ENCODE assay signal across 24 mouse cellular contexts in genomic region chr13:104123662-104124381, GRCm38 (mm10). TPM values are rescaled to one million over a fixed set of nuclear protein-coding genes. Genes with fewer than 3 reads are reported as not detected.
DNase-seq lines count a peak whose midpoint lies in the region; ATAC-seq and TF ChIP-seq lines count a peak whose summit lies in the region.
"Had no signal": no experiment of that assay in that cellular context is flagged by ENCODE, and none has a peak within 500 bp of the region (broad histone marks: within the 10 kb centered on the region; RNA-seq: fewer than 3 reads in every experiment).

No protein-coding gene starts in this region.

- H3K36me3 ChIP-seq in kidney, postnatal 0 days (ENCODE audit: insufficient read depth, low read length) = 0 out of 2 replicates have a peak, but pooled peaks cover 5% of the 10 kb centered on the region
- H3K36me3 ChIP-seq in intestine, embryonic 16.5 days (ENCODE audit: control insufficient read depth, insufficient read depth, low read length) = no peaks in the 10 kb centered on the region

- no peak for DNase-seq in kidney, postnatal 0 days (ENCODE audit: low spot score)
- no peak for DNase-seq in kidney, adult 11 months
- DNase-seq in adrenal gland, postnatal 4 days (ENCODE audit: low spot score in 2 of 2) = no peak
- DNase-seq in spleen, postnatal 36 days (ENCODE audit: low spot score in 2 of 2) = no peak
- DNase-seq: adrenal gland, adult 2 months; adrenal gland, postnatal 14 days; cerebellum, adult 11-12 months; cerebellum, adult 9-10 months; cerebellum, postnatal 14 days; forebrain, postnatal 0 days; gastrocnemius, adult 2 months; gastrocnemius, postnatal 14 days; heart, adult 11 months had no signal

- H3K4me3 ChIP-seq in kidney, postnatal 0 days (replicated peaks; ENCODE audit: low read depth, low read length) = no peak overlapping the region
- no peak overlapping the region for H3K4me3 ChIP-seq in intestine, embryonic 16.5 days (ENCODE audit: low read length)
- H3K4me3 ChIP-seq: embryonic facial prominence, embryonic 12.5 days; embryonic facial prominence, embryonic 15.5 days; gastrocnemius, adult 2 months; hindbrain, embryonic 12.5 days; hindbrain, embryonic 15.5 days had no signal

- no peak overlapping the region for H3K9ac ChIP-seq in kidney, postnatal 0 days (ENCODE audit: low read depth, low read length)
- no peak overlapping the region for H3K9ac ChIP-seq in intestine, embryonic 16.5 days (ENCODE audit: low read depth, low read length)
- H3K9ac ChIP-seq: embryonic facial prominence, embryonic 12.5 days; embryonic facial prominence, embryonic 15.5 days; forebrain, postnatal 0 days; hindbrain, embryonic 12.5 days; hindbrain, embryonic 15.5 days had no signal

- no peak for TF ChIP-seq CTCF in kidney, postnatal 0 days (IDR thresholded peaks at IDR 0.05; ENCODE audit: low read depth)

- ATAC-seq in kidney, postnatal 0 days (replicated peaks; ENCODE audit: low FRiP score, low read depth) = 0 out of 2 replicates have a peak, but pooled peaks have one; percentile 22
- ATAC-seq in intestine, embryonic 16.5 days = peak; percentile 85
- ATAC-seq in megakaryocyte, adult 5-6 weeks (ENCODE audit: poor library complexity, severe bottlenecking) = 0 out of 2 replicates have a peak, but pooled peaks have one; percentile 21
- ATAC-seq: CD4-positive, CD25-positive, alpha-beta regulatory T cell, adult 4 months; forebrain, embryonic 14.5 days; forebrain, postnatal 0 days had no signal

- 68% methylated on average over 20 of the region's 20 CpGs for WGBS in kidney, postnatal 0 days
- WGBS in intestine, embryonic 16.5 days = 83% methylated on average over 20 of the region's 20 CpGs

- no peaks in the 10 kb centered on the region for H3K9me3 ChIP-seq in kidney, postnatal 0 days (replicated peaks; ENCODE audit: low read length)
- no peaks in the 10 kb centered on the region for H3K9me3 ChIP-seq in intestine, embryonic 16.5 days (ENCODE audit: control insufficient read depth, low read length)
- H3K9me3 ChIP-seq: embryonic facial prominence, embryonic 12.5 days; embryonic facial prominence, embryonic 15.5 days; hindbrain, embryonic 12.5 days; hindbrain, embryonic 15.5 days had no signal

- H3K4me1 ChIP-seq in kidney, postnatal 0 days (replicated peaks; ENCODE audit: insufficient read depth, low read length) = no peaks in the 10 kb centered on the region
- peaks cover 2% of the 10 kb centered on the region; the same call in 1 of the 2 replicates for H3K4me1 ChIP-seq in intestine, embryonic 16.5 days (ENCODE audit: control insufficient read depth, insufficient read depth, low read length)
- H3K4me1 ChIP-seq: embryonic facial prominence, embryonic 12.5 days; embryonic facial prominence, embryonic 15.5 days; hindbrain, embryonic 12.5 days; hindbrain, embryonic 15.5 days had no signal

- H3K27ac ChIP-seq in kidney, postnatal 0 days = no peak overlapping the region
- no peak overlapping the region for H3K27ac ChIP-seq in intestine, embryonic 16.5 days (ENCODE audit: low read length)
- H3K27ac ChIP-seq: embryonic facial prominence, embryonic 12.5 days; embryonic facial prominence, embryonic 15.5 days; gastrocnemius, adult 2 months; hindbrain, embryonic 12.5 days; hindbrain, embryonic 15.5 days had no signal

- H3K27me3 ChIP-seq in kidney, postnatal 0 days (ENCODE audit: insufficient read depth, low read length) = no peaks in the 10 kb centered on the region
- no peaks in the 10 kb centered on the region for H3K27me3 ChIP-seq in intestine, embryonic 16.5 days (replicated peaks; ENCODE audit: control insufficient read depth, insufficient read depth, low read length)
- H3K27me3 ChIP-seq: embryonic facial prominence, embryonic 12.5 days; embryonic facial prominence, embryonic 15.5 days; hindbrain, embryonic 12.5 days; hindbrain, embryonic 15.5 days had no signal

- no peak overlapping the region for H3K4me2 ChIP-seq in kidney, postnatal 0 days (ENCODE audit: low read length)
- no peak overlapping the region; the same call in 1 of the 2 replicates for H3K4me2 ChIP-seq in intestine, embryonic 16.5 days (ENCODE audit: low read depth, low read length)
- H3K4me2 ChIP-seq: embryonic facial prominence, embryonic 12.5 days; embryonic facial prominence, embryonic 15.5 days; heart, embryonic 11.5 days; hindbrain, embryonic 12.5 days; hindbrain, embryonic 15.5 days had no signal

RNA-seq across cellular contexts. Expression of gene Sgtb, which starts 14.3 kb away (rescaled TPM):
- 5.6 and 5.9 TPM in 2 replicates for polyA plus RNA-seq in kidney, postnatal 0 days (2015; fragmentation: Nextera tagmentation; extraction: Ambion mirVana)
- 3.0 and 3.3 TPM in 2 replicates for polyA plus RNA-seq in intestine, embryonic 16.5 days (2015; fragmentation: Nextera tagmentation; extraction: Ambion mirVana)
- total RNA-seq in megakaryocyte, adult 5-6 weeks (2015) = 0.11 and 0.14 TPM in 2 replicates
- total RNA-seq in megakaryocyte, adult 5-6 weeks (2017) = 0.40 and 0.65 TPM in 2 replicates
- total RNA-seq in adrenal gland, postnatal 4 days (2021) = 1 to 10 TPM; 5.7 to 6.4 TPM
- total RNA-seq: hematopoietic stem cell, adult 5-6 weeks; MEL had no signal

RNA-seq across cellular contexts. Expression of gene Nln, which starts 14.4 kb away (rescaled TPM):
- 13.5 and 15.2 TPM in 2 replicates for polyA plus RNA-seq in kidney, postnatal 0 days (2015; fragmentation: Nextera tagmentation; extraction: Ambion mirVana)
- polyA plus RNA-seq in intestine, embryonic 16.5 days (2015; fragmentation: Nextera tagmentation; extraction: Ambion mirVana) = 18.7 and 19.9 TPM in 2 replicates
- total RNA-seq in megakaryocyte, adult 5-6 weeks (2015) = 26.6 and 31.6 TPM in 2 replicates
- 27.7 and 37.3 TPM in 2 replicates for total RNA-seq in megakaryocyte, adult 5-6 weeks (2017)
- 10 to 100 TPM; 25.2 to 27.5 TPM for total RNA-seq in adrenal gland, postnatal 4 days (2021)

RNA-seq across cellular contexts. Expression of gene Trappc13, which starts 54.4 kb away (rescaled TPM):
- 43.5 and 48.1 TPM in 2 replicates for polyA plus RNA-seq in kidney, postnatal 0 days (2015; fragmentation: Nextera tagmentation; extraction: Ambion mirVana)
- 50.4 and 54.5 TPM in 2 replicates for polyA plus RNA-seq in intestine, embryonic 16.5 days (2015; fragmentation: Nextera tagmentation; extraction: Ambion mirVana)
- 42.4 and 43.5 TPM in 2 replicates for total RNA-seq in megakaryocyte, adult 5-6 weeks (2015)
- 42.6 and 50.2 TPM in 2 replicates for total RNA-seq in megakaryocyte, adult 5-6 weeks (2017)
- total RNA-seq in adrenal gland, postnatal 4 days (2021) = 10 to 100 TPM; 48.1 to 49.4 TPM

RNA-seq across cellular contexts. Expression of gene Trim23, which starts 54.8 kb away (rescaled TPM):
- polyA plus RNA-seq in kidney, postnatal 0 days (2015; fragmentation: Nextera tagmentation; extraction: Ambion mirVana) = 16.6 and 18.1 TPM in 2 replicates
- polyA plus RNA-seq in intestine, embryonic 16.5 days (2015; fragmentation: Nextera tagmentation; extraction: Ambion mirVana) = 9.0 and 9.3 TPM in 2 replicates
- 7.4 and 9.8 TPM in 2 replicates for total RNA-seq in megakaryocyte, adult 5-6 weeks (2015)
- 13.4 and 15.2 TPM in 2 replicates for total RNA-seq in megakaryocyte, adult 5-6 weeks (2017)
- 10 to 100 TPM; 25.4 to 28.6 TPM for total RNA-seq in adrenal gland, postnatal 4 days (2021)

Comparison
In these comparisons a context has a peak if more than half of its experiments do, and no peak if none do; other contexts are left out.
1. ATAC-seq: peak in every context shown above with its lines; median percentile 85 in intestine, embryonic 16.5 days; 22 in kidney, postnatal 0 days; 21 in megakaryocyte, adult 5-6 weeks.
2. RNA of gene Sgtb, which starts 14.3 kb away (total RNA-seq): 5.7 to 6.4 TPM in adrenal gland, postnatal 4 days; 0.11 to 0.65 TPM in megakaryocyte, adult 5-6 weeks; every median in the first group is over 4 times any median in the second.